Mouse (Mus musculus) heart, embryonic 15.5 days (tissue): ENCODE results near the gene Has1. TPM values are rescaled to one million over a fixed set of nuclear protein-coding genes. Genes with fewer than 3 reads are reported as not detected.

Source experiments
- ATAC-seq: fragments of 200-750 bp; cut with Nextera tagmentation; replicated peaks from 2 replicates; pipeline ENCODE4 v1.8.0; 2017; ENCODE audit warnings: low read depth, moderate TSS enrichment; ENCODE audit not compliant: insufficient number of reproducible peaks, insufficient read depth, low FRiP score
- H3K27ac ChIP-seq: fragments of 300-500 bp; sonication (generic); 2 replicates; pipeline ENCODE4 v1.5.1; 2015; ENCODE audit warnings: mild to moderate bottlenecking, inconsistent platforms
- H3K27me3 ChIP-seq: fragments of 300-500 bp; sonication (generic); 2 replicates; pipeline ENCODE4 v1.6.1; 2015; ENCODE audit warnings: inconsistent platforms
- H3K36me3 ChIP-seq: fragments of 300-500 bp; sonication (generic); 2 replicates; pipeline ENCODE4 v1.6.1; 2015; ENCODE audit warnings: mild to moderate bottlenecking, inconsistent platforms
- H3K4me1 ChIP-seq: fragments of 300-500 bp; sonication (generic); replicated peaks from 2 replicates; pipeline ENCODE4 v1.6.1; 2015; ENCODE audit warnings: inconsistent platforms
- H3K4me2 ChIP-seq: fragments of 300-500 bp; sonication (generic); 2 replicates; pipeline ENCODE4 v1.6.1; 2015; ENCODE audit warnings: inconsistent platforms, mild to moderate bottlenecking, moderate library complexity
- H3K4me3 ChIP-seq: fragments of 300-500 bp; sonication (generic); 2 replicates; pipeline ENCODE4 v1.5.1; 2015; ENCODE audit warnings: mild to moderate bottlenecking, inconsistent platforms
- H3K9ac ChIP-seq: fragments of 300-500 bp; sonication (generic); 2 replicates; pipeline ENCODE4 v1.6.1; 2015; ENCODE audit warnings: mild to moderate bottlenecking, inconsistent platforms
- H3K9me3 ChIP-seq: fragments of 300-500 bp; sonication (generic); replicated peaks from 2 replicates; pipeline ENCODE4 v1.6.1; 2016; ENCODE audit warnings: inconsistent platforms
- WGBS: fragments of 180-500 bp; shearing (Covaris S2); methylation state at CpG from one replicate; pipeline ENCODE4 v1.1.7; 2015; ENCODE audit warnings: mixed read lengths; 5-methylcytosine and 5-hydroxymethylcytosine counted together
- microRNA counts: library from miRNA; unstranded; fragments of <30 nt; microRNA quantifications from one replicate; lab custom pipeline; 2016
- microRNA-seq: library from miRNA; unstranded; fragments of <30 nt; microRNA quantifications from one replicate; pipeline ENCODE4, GENCODE M21; 2016
- polyA plus RNA-seq: library from polyadenylated mRNA; unstranded; fragments of >200 nt; fragmentation: Nextera tagmentation; extraction: Ambion mirVana; gene quantifications from 2 replicates; pipeline ENCODE4 v1.2.1, GENCODE M21; 2015

Has1 gene
- polyA plus RNA-seq, 1 experiment from 2014 or later = 0.66 TPM

DNA sequence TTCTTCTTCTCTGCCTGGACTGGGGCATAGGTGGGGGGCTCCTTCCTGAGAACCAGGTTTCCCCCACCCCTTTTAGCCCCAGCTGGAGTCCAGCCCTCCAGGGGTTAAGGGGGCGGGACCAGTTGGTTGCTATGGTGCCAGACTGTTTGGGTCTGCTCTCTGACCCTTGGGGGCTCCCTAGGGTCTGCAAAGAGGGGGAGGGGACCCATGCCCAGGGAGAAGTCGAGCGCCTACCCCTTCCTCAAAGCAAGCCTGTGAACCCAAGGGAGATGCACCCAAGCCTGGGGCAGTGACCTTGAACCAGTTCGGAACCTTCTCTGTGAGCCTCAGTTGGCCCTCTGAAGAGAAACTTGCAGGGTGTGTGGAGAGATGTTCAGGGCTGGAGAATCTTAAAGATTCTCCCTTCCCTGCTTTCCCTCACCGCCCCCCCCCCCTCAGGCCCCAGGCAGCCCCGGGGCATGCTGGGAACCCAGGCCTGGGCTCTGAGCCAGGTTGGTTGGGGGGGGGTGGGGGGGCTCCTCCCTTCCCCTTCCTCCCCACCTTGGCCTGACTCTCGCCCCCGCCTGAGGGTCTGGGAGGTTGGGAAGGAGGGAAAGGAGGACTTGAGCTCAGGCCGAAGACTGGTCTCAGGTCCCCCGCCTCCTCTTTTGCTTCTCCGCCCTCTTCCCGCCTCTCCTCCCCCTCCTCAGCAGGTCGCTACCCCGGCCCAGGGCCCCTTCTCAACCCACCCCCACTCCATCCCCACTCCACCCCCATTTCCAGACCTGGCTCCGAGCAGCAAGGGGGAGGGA lies 26.6 kb downstream of the Has1 start:
- H3K4me1 ChIP-seq = peaks cover 40% of the 10 kb centered on the region
- ATAC-seq = peak; percentile 51
- H3K4me3 ChIP-seq = peak overlapping the region; percentile 96
- H3K36me3 ChIP-seq = peaks cover 17% of the 10 kb centered on the region
- H3K9me3 ChIP-seq = no peaks in the 10 kb centered on the region
- peak overlapping the region; percentile 95 for H3K9ac ChIP-seq
- under 1% methylated on average over 12 of the region's 15 CpGs for WGBS
- H3K27ac ChIP-seq = peak overlapping the region; percentile 100
- no peaks in the 10 kb centered on the region for H3K27me3 ChIP-seq
- H3K4me2 ChIP-seq = peak overlapping the region; percentile 79

GRCm38 (mm10) chr17:17827658-17828190 lies 27.3 kb downstream of the Has1 start:
- WGBS = 0% methylated on average over 13 of the region's 13 CpGs
- Histone ChIP-seq H3K27me3 (no peaks in the 10 kb centered on the region), H3K4me1 (peaks cover 38% of the 10 kb centered on the region), H3K4me3 (peak overlapping the region; percentile 96), H3K9ac (peak overlapping the region; percentile 95), H3K36me3 (peaks cover 16% of the 10 kb centered on the region), H3K4me2 (peak overlapping the region; percentile 79), H3K9me3 (no peaks in the 10 kb centered on the region), H3K27ac (peak overlapping the region; percentile 100)
- peak; percentile 20; the same call in 1 of the 2 replicates for ATAC-seq

DNA sequence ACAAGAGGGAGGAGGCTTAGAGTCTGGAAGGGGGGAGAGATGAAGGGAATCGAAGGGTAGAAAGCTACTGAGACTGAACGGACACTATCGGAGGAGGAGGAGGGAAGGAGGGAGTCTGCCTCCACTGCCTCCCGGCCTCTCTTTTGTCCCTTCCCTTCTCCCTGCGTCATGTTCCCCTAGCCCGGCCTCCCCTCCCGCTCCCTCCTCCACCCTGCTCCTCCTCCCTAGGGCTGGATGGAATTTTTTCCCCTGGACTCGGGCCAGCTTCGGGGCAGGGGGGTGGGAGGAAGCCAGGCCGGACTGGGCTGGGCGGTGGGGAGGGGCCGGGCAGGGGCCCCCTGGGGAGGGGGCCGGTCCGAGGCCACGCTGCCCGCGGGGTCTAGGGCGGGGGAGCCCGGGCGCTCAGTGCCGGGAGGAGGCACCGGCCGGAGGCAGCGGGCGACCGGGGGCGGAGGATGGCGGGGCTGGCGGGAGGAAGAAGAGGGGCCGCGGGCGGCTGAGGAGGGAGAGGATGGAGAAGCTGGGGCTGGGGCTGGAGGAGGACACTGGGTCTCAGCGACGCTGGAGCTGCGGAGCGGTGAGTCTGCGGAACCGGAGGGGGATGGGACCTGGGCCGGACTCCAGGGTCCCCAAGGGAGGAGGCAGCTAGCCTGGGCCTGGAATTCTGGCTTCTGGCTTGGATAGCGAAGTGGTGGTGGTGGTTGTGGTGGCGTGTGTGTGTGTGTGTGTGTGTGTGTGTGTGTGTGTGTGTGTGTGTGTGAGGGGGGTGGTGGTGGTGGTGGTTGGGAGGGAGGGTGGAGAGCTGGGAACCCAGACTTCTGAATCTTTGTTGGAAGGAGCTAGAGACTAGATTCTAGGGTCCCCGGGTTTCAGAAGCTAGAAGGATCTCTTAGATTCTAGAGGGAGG lies 28.0 kb downstream of the Has1 start, which contains the start of gene Spaca6:
Spaca6 (plus strand) TSS at position 408 of the 907 bp plus-strand sequence.
- 2% methylated on average over 42 of the region's 42 CpGs for WGBS

GRCm38 (mm10) chr17:17825921-17826591 lies 28.9 kb downstream of the Has1 start:
- WGBS = 3% methylated on average over 18 of the region's 22 CpGs
- peaks cover 25% of the 10 kb centered on the region for H3K4me1 ChIP-seq
- H3K4me2 ChIP-seq = peak overlapping the region; percentile 79
- peak overlapping the region; percentile 96 for H3K4me3 ChIP-seq
- H3K9me3 ChIP-seq = no peaks in the 10 kb centered on the region
- H3K36me3 ChIP-seq = peaks cover 4% of the 10 kb centered on the region
- peak overlapping the region; percentile 95 for H3K9ac ChIP-seq
- peak; percentile 36 for ATAC-seq
- no peaks in the 10 kb centered on the region for H3K27me3 ChIP-seq
- H3K27ac ChIP-seq = peak overlapping the region; percentile 100

More for the DNA sequence above, 28.0 kb downstream of the Has1 start, which contains the start of gene Spaca6:
- Histone ChIP-seq H3K4me2 (peak within 1 kb of the TSS; percentile 79), H3K27ac (peak within 1 kb of the TSS; percentile 100), H3K36me3 (peaks cover 10% of the 10 kb centered on the region), H3K4me3 (peak within 1 kb of the TSS; percentile 96), H3K9me3 (no peaks in the 10 kb centered on the region), H3K9ac (peak within 1 kb of the TSS; percentile 95), H3K27me3 (no peaks in the 10 kb centered on the region), H3K4me1 (peaks cover 33% of the 10 kb centered on the region)
- peak; percentile 84 for ATAC-seq

- no peak overlapping the region for H3K27ac ChIP-seq
- no peak overlapping the region for H3K4me3 ChIP-seq
- H3K9ac ChIP-seq = no peak overlapping the region
- 72% methylated on average over 6 of the region's 6 CpGs for WGBS
- no peak for ATAC-seq
- H3K4me2 ChIP-seq = no peak overlapping the region
- no peaks in the 10 kb centered on the region for H3K27me3 ChIP-seq
- H3K9me3 ChIP-seq = no peaks in the 10 kb centered on the region
- H3K4me1 ChIP-seq = peaks cover 5% of the 10 kb centered on the region
- no peaks in the 10 kb centered on the region for H3K36me3 ChIP-seq
These were observed 31.2 kb downstream of the Has1 start for GRCm38 (mm10) chr17:17823612-17824336.

DNA sequence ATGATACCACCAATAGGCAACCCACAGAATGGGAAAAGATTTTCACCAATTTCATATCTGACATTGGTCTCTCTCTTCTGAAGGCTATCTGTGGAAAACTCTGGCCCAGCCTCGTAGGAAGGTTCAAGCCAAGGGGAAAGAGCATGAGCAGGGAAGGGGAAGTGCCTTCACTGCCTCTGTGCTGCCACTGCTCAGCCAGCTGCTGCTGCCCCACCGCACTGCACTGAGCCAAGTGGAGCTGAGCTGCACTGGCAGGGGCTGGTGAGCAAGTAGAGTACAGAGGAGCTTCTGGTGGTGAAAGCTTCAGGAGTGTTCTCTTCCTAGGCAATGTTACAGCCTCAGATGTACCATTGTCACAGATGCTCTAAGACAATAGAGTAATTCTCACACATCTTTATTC lies 59.5 kb downstream of the Has1 start:
- Histone ChIP-seq H3K27ac (no peak overlapping the region), H3K4me1 (0 out of 2 replicates have a peak, but pooled peaks cover 2% of the 10 kb centered on the region), H3K4me3 (no peak overlapping the region), H3K4me2 (no peak overlapping the region), H3K9me3 (no peaks in the 10 kb centered on the region), H3K9ac (no peak overlapping the region), H3K36me3 (no peaks in the 10 kb centered on the region), H3K27me3 (no peaks in the 10 kb centered on the region)
- ATAC-seq = no peak
- 36% methylated on average over 2 of the region's 2 CpGs for WGBS

MicroRNAs encoded within 50 kb of the gene (microRNA counts, 519-probe panel; counts per million panel counts)
- microRNA mmu-let-7e (lab: Ali Mortazavi, UCI) (4,387 counts per million, percentile 95 among the panel's probes with 10 or more counts), microRNA mmu-miR-125a-3p (lab: Ali Mortazavi, UCI) (2,991 counts per million, percentile 72 among the panel's probes with 10 or more counts), microRNA mmu-miR-125a-5p (lab: Ali Mortazavi, UCI) (4,595 counts per million, percentile 97 among the panel's probes with 10 or more counts), microRNA mmu-miR-99b (lab: Ali Mortazavi, UCI) (3,810 counts per million, percentile 89 among the panel's probes with 10 or more counts)

Small RNA genes within 50 kb of the gene (microRNA-seq; reads per million reads assigned to microRNA genes)
- gene Gm25927 (not detected), gene Mir125a (4,315 reads per million, percentile 91 among the genes with 10 or more reads in this experiment), gene Mir99b (20,093 reads per million, percentile 97 among the genes with 10 or more reads in this experiment), gene Mirlet7e (not detected)

Other genes with a start within 250 kb of the Has1 start
- 11.0 and 12.3 TPM in 2 replicates for gene Lnpep, start 230.2 kb downstream of the Has1 start, polyA plus RNA-seq
- gene Vmn2r90, start 151.5 kb downstream of the Has1 start, polyA plus RNA-seq = not detected in 2 replicates
- gene Spaca6, start 28.0 kb downstream of the Has1 start, polyA plus RNA-seq = 17.2 and 23.1 TPM in 2 replicates
- 0.38 and 0.58 TPM in 2 replicates for gene Fpr1, start 28.7 kb upstream of the Has1 start, polyA plus RNA-seq
- gene Fpr2, start 32.6 kb upstream of the Has1 start, polyA plus RNA-seq = 0.11 and 0.44 TPM in 2 replicates
- gene Fpr3, start 32.6 kb upstream of the Has1 start, polyA plus RNA-seq = not detected in 2 replicates
- not detected in 2 replicates for gene Fpr-rs4, start 166.5 kb upstream of the Has1 start, polyA plus RNA-seq
- not detected in 2 replicates for gene Vmn2r124, start 194.2 kb upstream of the Has1 start, polyA plus RNA-seq
- not detected in 2 replicates for gene Vmn2r91, start 229.8 kb upstream of the Has1 start, polyA plus RNA-seq